Mouse (Mus musculus) thymus, adult 2 months (tissue): ENCODE measurements around the gene Ccdc6.

Source experiments
- CTCF ChIP-seq: fragments of 200-500 bp; IDR thresholded peaks from 2 replicates; pipeline ENCODE4 v1.5.1; 2012; ENCODE audit warnings: mild to moderate bottlenecking, control low read depth, low read length, moderate library complexity, borderline replicate concordance; ENCODE audit not compliant: control insufficient read depth, poor library complexity, insufficient read depth; ENCODE audit errors: extremely low read depth
- POLR2A ChIP-seq: fragments of 200-500 bp; IDR thresholded peaks from 2 replicates; pipeline ENCODE4 v1.6.1; 2012; ENCODE audit warnings: mild to moderate bottlenecking, low read length, control low read depth, moderate library complexity; ENCODE audit not compliant: control insufficient read depth, poor library complexity, insufficient read depth; ENCODE audit errors: extremely low read depth

GRCm38 (mm10) chr10:70163681-70164080 lies 66.8 kb downstream of the Ccdc6 start:
- no peak for TF ChIP-seq POLR2A
- TF ChIP-seq CTCF: no peak
